Mouse (Mus musculus) CH12.LX (cell line): ENCODE results near the gene Serpina1f. TPM values are rescaled to one million over a fixed set of nuclear protein-coding genes. Genes with fewer than 3 reads are reported as not detected.

Experiments used
- DNase-seq: peaks from one replicate; pipeline ENCODE4 v3.0.0-alpha.2; 2013; ENCODE audit errors: extremely low read depth
- H3K27ac ChIP-seq: 2 replicates; pipeline ENCODE4 v1.5.1; 2012; ENCODE audit warnings: low read depth, mild to moderate bottlenecking, control low read depth, moderate library complexity; ENCODE audit not compliant: insufficient read depth
- H3K27me3 ChIP-seq: replicated peaks from 2 replicates; pipeline ENCODE3; 2012; ENCODE audit warnings: inconsistent platforms
- H3K36me3 ChIP-seq, 2 experiments: replicated peaks in 1 of 2; 2 replicates each; pipeline versions ENCODE3 to v1.6.1; 2012; ENCODE audit warnings: inconsistent platforms in 1 of 2, low read length in 1 of 2, mild to moderate bottlenecking in 1 of 2, mixed read lengths in 1 of 2, moderate library complexity in 1 of 2; ENCODE audit not compliant: control insufficient read depth in 1 of 2, insufficient read depth in 1 of 2
- H3K4me1 ChIP-seq, 2 experiments: 2 replicates each; pipeline ENCODE4 v1.6.1; 2012; ENCODE audit warnings: inconsistent platforms in 1 of 2, moderate library complexity in 1 of 2; ENCODE audit not compliant: insufficient read depth in 2 of 2, control insufficient read depth in 1 of 2
- H3K4me2 ChIP-seq: 2 replicates; pipeline ENCODE4 v1.6.1; 2012; ENCODE audit warnings: low read depth, mild to moderate bottlenecking, control low read depth; ENCODE audit not compliant: poor library complexity, insufficient read depth, severe bottlenecking
- H3K4me3 ChIP-seq, 3 experiments: fragments of 150-350 bp in 1 of 3; sonication (generic) in 1 of 3; replicated peaks in 1 of 3; 2 replicates each; pipeline versions ENCODE3 to v1.5.1; 2011 to 2012; ENCODE audit warnings: low read depth in 2 of 3, low read length in 2 of 3, mild to moderate bottlenecking in 2 of 3, moderate library complexity in 2 of 3, control low read depth in 1 of 3, improper control_type of control experiment in 1 of 3, inconsistent platforms in 1 of 3, mixed read lengths in 1 of 3; ENCODE audit not compliant: poor library complexity in 1 of 3
- H3K79me2 ChIP-seq: replicated peaks from 2 replicates; pipeline ENCODE4 v1.6.1; 2012; ENCODE audit warnings: mild to moderate bottlenecking, moderate library complexity; ENCODE audit not compliant: control insufficient read depth, poor library complexity, insufficient read depth, severe bottlenecking; ENCODE audit errors: extremely low read depth
- H3K9ac ChIP-seq: 2 replicates; pipeline ENCODE4 v1.6.1; 2012; ENCODE audit warnings: low read depth, mild to moderate bottlenecking, control low read depth, moderate library complexity; ENCODE audit not compliant: insufficient read depth
- H3K9me3 ChIP-seq: replicated peaks from 2 replicates; pipeline ENCODE3; 2012; ENCODE audit warnings: low read length, inconsistent platforms, mixed read lengths
- CHD1 ChIP-seq: IDR thresholded peaks from 2 replicates; pipeline ENCODE4 v1.6.1; 2012; ENCODE audit warnings: low read depth, low read length, improper control_type of control experiment, inconsistent platforms
- CHD2 ChIP-seq: IDR thresholded peaks from 2 replicates; pipeline ENCODE4 v1.6.1; 2011; ENCODE audit warnings: low read length, improper control_type of control experiment
- ETS1 ChIP-seq: conservative IDR thresholded peaks from 2 replicates; pipeline ENCODE4 v1.6.1; 2012; ENCODE audit warnings: low read depth, mild to moderate bottlenecking, inconsistent platforms, low read length, improper control_type of control experiment, moderate library complexity
- KAT2A ChIP-seq: IDR thresholded peaks from 2 replicates; pipeline ENCODE4 v1.6.1; 2012; ENCODE audit warnings: low read length, improper control_type of control experiment, inconsistent platforms; ENCODE audit not compliant: insufficient replicate concordance
- MAFK ChIP-seq: IDR thresholded peaks from 2 replicates; pipeline ENCODE4 v1.6.1; 2011; ENCODE audit warnings: low read length, improper control_type of control experiment; ENCODE audit not compliant: insufficient replicate concordance
- MAX ChIP-seq: IDR thresholded peaks from 2 replicates; pipeline ENCODE4 v1.6.1; 2011; ENCODE audit warnings: low read length, improper control_type of control experiment
- MXI1 ChIP-seq: IDR thresholded peaks from 2 replicates; pipeline ENCODE4 v1.6.1; 2011; ENCODE audit warnings: mild to moderate bottlenecking, low read depth, low read length, improper control_type of control experiment
- POLR2A ChIP-seq: IDR thresholded peaks from 2 replicates; pipeline ENCODE4 v1.6.1; 2011; ENCODE audit warnings: low read depth, mild to moderate bottlenecking, improper control_type of control experiment, low read length
- POLR2AphosphoS2 ChIP-seq: IDR thresholded peaks from 2 replicates; pipeline ENCODE4 v1.6.1; 2011; ENCODE audit warnings: low read depth, low read length, improper control_type of control experiment
- RAD21 ChIP-seq: IDR thresholded peaks from 2 replicates; pipeline ENCODE4 v1.6.1; 2011; ENCODE audit warnings: low read depth, mild to moderate bottlenecking, low read length, improper control_type of control experiment, moderate library complexity
- SMC3 ChIP-seq: IDR thresholded peaks from 2 replicates; pipeline ENCODE4 v1.6.1; 2011; ENCODE audit warnings: low read depth, low read length, improper control_type of control experiment
- TCF12 ChIP-seq: IDR thresholded peaks from 2 replicates; pipeline ENCODE4 v1.6.1; 2014; ENCODE audit warnings: low read depth, mild to moderate bottlenecking, inconsistent platforms, low read length, improper control_type of control experiment
- UBTF ChIP-seq: IDR thresholded peaks from 2 replicates; pipeline ENCODE4 v1.6.1; 2012; ENCODE audit warnings: low read depth, mild to moderate bottlenecking, inconsistent platforms, low read length, improper control_type of control experiment, moderate library complexity
- USF1 ChIP-seq: IDR thresholded peaks from 2 replicates; pipeline ENCODE4 v1.6.1; 2014; ENCODE audit warnings: low read depth, mild to moderate bottlenecking, inconsistent platforms, low read length, improper control_type of control experiment
- USF2 ChIP-seq: conservative IDR thresholded peaks from 2 replicates; pipeline ENCODE4 v1.6.1; 2011; ENCODE audit warnings: low read depth, low read length, improper control_type of control experiment
- ZKSCAN1 ChIP-seq: IDR thresholded peaks from 2 replicates; pipeline ENCODE4 v1.6.1; 2012; ENCODE audit warnings: low read depth, inconsistent platforms, low read length, improper control_type of control experiment, borderline replicate concordance
- ZMIZ1 ChIP-seq: IDR thresholded peaks from 2 replicates; pipeline ENCODE4 v1.6.1; 2012; ENCODE audit warnings: low read depth, mild to moderate bottlenecking, inconsistent platforms, low read length, improper control_type of control experiment
- dilution Hi-C: fragments of 300-500 bp; cut with MboI; formaldehyde crosslinking; loops from 2 replicates; pipeline ENCODE4 v1.14.3; 2020; ENCODE audit warnings: low sequenced_read_pairs; ENCODE audit not compliant: extremely low pct_unique_long_range_greater_than_20kb, extremely low pct_ligation_motif_present
- in situ Hi-C: fragments of 300-500 bp; cut with MboI; formaldehyde crosslinking; loops from 3 replicates; pipeline ENCODE4 v1.14.3; 2019; ENCODE audit warnings: low sequenced_read_pairs, low pct_ligation_motif_present, low pct_unique_long_range_greater_than_20kb, mixed read lengths
- polyA plus RNA-seq: library from polyadenylated mRNA; unstranded; fragments of >175 nt; gene quantifications from 2 replicates; pipeline ENCODE4 v1.2.1, GENCODE M21; 2012; ENCODE audit warnings: low read depth; ENCODE audit not compliant: insufficient read length
- total RNA-seq, 2 experiments: library from RNA; depleted of rRNA; stranded (reverse); fragments of 300-350 nt in 1 of 2; fragments of >200 nt in 1 of 2; gene quantifications; 2 replicates each; pipeline ENCODE4 v1.2.3; 2012 to 2014

Serpina1f gene
- total and polyA plus RNA-seq, 3 experiments, result not detected

- Histone ChIP-seq H3K27ac (no peak overlapping the region), H3K9ac (no peak overlapping the region), H3K79me2 (no peaks in the 10 kb centered on the region), H3K27me3 (peaks cover 95% of the 10 kb centered on the region), H3K36me3 (no peaks in the 10 kb centered on the region), H3K4me2 (no peak overlapping the region), H3K4me3 (no peak overlapping the region), H3K4me1 (no peaks in the 10 kb centered on the region), H3K9me3 (no peaks in the 10 kb centered on the region)
- dilution Hi-C loops, result no loop called here
- no peak for DNase-seq
- TF ChIP-seq TCF12 (no peak), ETS1 (no peak), MAX (no peak), CHD1 (no peak), POLR2AphosphoS2 (no peak), ZKSCAN1 (no peak), RAD21 (no peak), UBTF (no peak), SMC3 (no peak), MAFK (no peak), USF2 (no peak), KAT2A (no peak), CHD2 (no peak)
- in situ Hi-C loops, result no loop called here
Measured at GRCm38 (mm10) chr12:103686050-103686449, 9.3 kb downstream of the Serpina1f start.

- no peaks in the 10 kb centered on the region for H3K9me3 ChIP-seq
- in situ Hi-C loops (no loop called here), dilution Hi-C loops (no loop called here)
- H3K36me3 ChIP-seq, result no peaks in the 10 kb centered on the region
- H3K4me1 ChIP-seq, result no peaks in the 10 kb centered on the region
- H3K27ac ChIP-seq, result no peak overlapping the region
- H3K4me3 ChIP-seq, result no peak overlapping the region
- DNase-seq, result no peak
- TF ChIP-seq POLR2A (no peak), ZMIZ1 (no peak), USF1 (no peak), SMC3 (no peak), MXI1 (no peak)
- H3K79me2 ChIP-seq, result no peaks in the 10 kb centered on the region
- H3K9ac ChIP-seq, result no peak overlapping the region
- peaks cover 95% of the 10 kb centered on the region for H3K27me3 ChIP-seq
- H3K4me2 ChIP-seq, result no peak overlapping the region
Measured at GRCm38 (mm10) chr12:103685386-103685785, 9.9 kb downstream of the Serpina1f start.
